Mouse (Mus musculus) embryo, embryonic 11.5 days (tissue): Measurements from ENCODE around the gene Krtap28-13.

Source experiments
- DNase-seq: peaks from one replicate; pipeline ENCODE4 v3.0.0-alpha.2; 2012; ENCODE audit warnings: low read depth, low spot score

The Krtap28-13 gene

GRCm38 (mm10) chr1:83060643-83061042, at the start of gene Krtap28-13:
Gene Krtap28-13, plus strand, starts transcription at chr1:83060930.
- DNase-seq, result no peak

GRCm38 (mm10) chr1:83014477-83014876, 46.3 kb upstream of the Krtap28-13 start:
- no peak for DNase-seq

- DNase-seq, result no peak
These were observed 45.3 kb upstream of the Krtap28-13 start for GRCm38 (mm10) chr1:83015329-83015879.

GRCm38 (mm10) chr1:83016556-83016955, 44.2 kb upstream of the Krtap28-13 start:
- no peak for DNase-seq

- DNase-seq, result no peak
These were observed 28.8 kb upstream of the Krtap28-13 start for GRCm38 (mm10) chr1:83031950-83032349.

- DNase-seq, result no peak
These were observed 28.2 kb upstream of the Krtap28-13 start for GRCm38 (mm10) chr1:83032508-83032907.

GRCm38 (mm10) chr1:83034509-83034908, 26.2 kb upstream of the Krtap28-13 start:
- no peak for DNase-seq

- no peak for DNase-seq
These were observed 23.6 kb upstream of the Krtap28-13 start for GRCm38 (mm10) chr1:83036892-83037667.

- no peak for DNase-seq
These were observed 22.5 kb upstream of the Krtap28-13 start, which contains the start of gene Slc19a3 for GRCm38 (mm10) chr1:83038109-83038672. Gene Slc19a3, minus strand, starts transcription at chr1:83038448.

- no peak for DNase-seq
These were observed 21.6 kb upstream of the Krtap28-13 start for GRCm38 (mm10) chr1:83039080-83039479.

- no peak for DNase-seq
These were observed 18.4 kb upstream of the Krtap28-13 start, which contains the start of gene Krtap28-10 for GRCm38 (mm10) chr1:83042380-83042779. Gene Krtap28-10, minus strand, starts transcription at chr1:83042480.

GRCm38 (mm10) chr1:83044882-83045427, 15.8 kb upstream of the Krtap28-13 start, which contains the start of gene Gm47969:
Gene Gm47969, plus strand, starts transcription at chr1:83044932.
- no peak for DNase-seq

- DNase-seq, result no peak
These were observed 2.2 kb upstream of the Krtap28-13 start for GRCm38 (mm10) chr1:83058481-83058880.

GRCm38 (mm10) chr1:83059278-83059677, 1.5 kb upstream of the Krtap28-13 start, which contains the start of gene A030005K14Rik:
Gene A030005K14Rik, minus strand, starts transcription at chr1:83059378.
- no peak for DNase-seq

GRCm38 (mm10) chr1:83064851-83065250, 4.1 kb downstream of the Krtap28-13 start:
- DNase-seq, result peak; percentile 23

GRCm38 (mm10) chr1:83066577-83066976, 5.8 kb downstream of the Krtap28-13 start:
- DNase-seq, result no peak

- DNase-seq, result no peak
These were observed 6.5 kb downstream of the Krtap28-13 start for GRCm38 (mm10) chr1:83067205-83067604.

- DNase-seq, result no peak
These were observed 14.9 kb downstream of the Krtap28-13 start for GRCm38 (mm10) chr1:83075526-83076189.

- peak; percentile 54 for DNase-seq
These were observed 15.6 kb downstream of the Krtap28-13 start for GRCm38 (mm10) chr1:83076190-83076917.

- DNase-seq, result no peak
These were observed 16.3 kb downstream of the Krtap28-13 start for GRCm38 (mm10) chr1:83077016-83077415.

GRCm38 (mm10) chr1:83084790-83085189, 24.1 kb downstream of the Krtap28-13 start:
- DNase-seq, result no peak
